Mouse (Mus musculus) kidney, adult 8-10 months (tissue): Measurements from ENCODE around the gene Chga.

Experiments used
- DNase-seq, 2 experiments: peaks; one replicate each; pipeline ENCODE4 v3.0.0; 2022

The Chga gene

GRCm38 (mm10) chr12:102601847-102602246 lies 47.1 kb downstream of the Chga start:
- no peak for DNase-seq

GRCm38 (mm10) chr12:102602255-102603041 lies 47.7 kb downstream of the Chga start:
- no peak for DNase-seq

GRCm38 (mm10) chr12:102605607-102606006 lies 50.8 kb downstream of the Chga start:
- DNase-seq: no peak

GRCm38 (mm10) chr12:102607066-102607465 lies 52.3 kb downstream of the Chga start:
- DNase-seq: no peak

- no peak for DNase-seq
Observed at GRCm38 (mm10) chr12:102607808-102608517, 53.2 kb downstream of the Chga start.

GRCm38 (mm10) chr12:102610927-102611326 lies 56.2 kb downstream of the Chga start:
- DNase-seq: no peak

- DNase-seq: no peak
Observed at GRCm38 (mm10) chr12:102612431-102612830, 57.7 kb downstream of the Chga start.

- DNase-seq: no peak
Observed at GRCm38 (mm10) chr12:102613411-102613810, 58.6 kb downstream of the Chga start.
